Mouse (Mus musculus): Measurements from ENCODE around the gene Pla2g15.

The Pla2g15 gene

GRCm38 (mm10) chr8:106149801-106150652 is at the start of gene Pla2g15:
Gene Pla2g15, plus strand, starts transcription at chr8:106150399.
- DNase-seq: peak; percentile 94 to 95

DNA sequence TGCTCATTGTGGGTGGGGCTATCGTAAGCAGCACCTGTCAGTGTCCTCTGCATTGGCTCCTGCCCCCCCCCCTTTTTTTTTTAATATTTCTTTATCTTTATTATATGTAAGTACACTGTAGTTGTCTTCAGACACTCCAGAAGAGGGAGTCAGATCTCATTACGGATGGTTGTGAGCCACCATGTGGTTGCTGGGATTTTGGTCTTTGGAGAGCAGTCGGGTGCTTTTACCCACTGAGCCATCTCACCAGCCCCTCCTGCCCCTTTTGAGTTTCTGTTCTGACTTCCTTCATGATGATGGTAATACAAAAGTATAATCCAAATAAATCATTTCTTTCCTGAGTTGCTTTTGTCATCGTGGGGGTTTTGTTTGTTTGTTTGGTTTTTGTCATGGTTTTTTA is 47.9 kb upstream of the Pla2g15 start:
- DNase-seq: no peak

DNA sequence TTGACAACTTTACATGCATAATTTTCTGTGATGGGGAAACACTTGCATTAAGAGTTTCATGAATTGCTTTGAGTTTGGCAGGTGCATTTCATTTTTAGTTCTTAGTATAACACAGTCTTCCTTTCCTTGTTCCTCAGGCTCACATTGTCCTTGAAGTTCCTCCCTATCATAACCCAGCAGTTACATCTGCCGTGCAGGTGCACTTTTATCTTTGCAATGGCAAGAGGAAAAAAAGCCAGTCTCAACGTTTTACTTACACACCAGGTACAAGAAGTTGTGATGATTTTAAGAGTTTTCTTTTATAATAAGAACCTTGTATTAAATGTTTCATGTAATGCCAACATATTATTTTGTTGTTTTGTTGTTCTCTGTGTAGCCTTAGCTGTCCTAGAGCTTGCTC is 46.3 kb upstream of the Pla2g15 start:
- no peak for DNase-seq

GRCm38 (mm10) chr8:106106193-106106592 is 44.0 kb upstream of the Pla2g15 start:
- no peak for DNase-seq

- no peak for DNase-seq
Measured at GRCm38 (mm10) chr8:106108080-106108479, 42.1 kb upstream of the Pla2g15 start.

GRCm38 (mm10) chr8:106108729-106109128 is 41.5 kb upstream of the Pla2g15 start:
- DNase-seq: no peak

DNA sequence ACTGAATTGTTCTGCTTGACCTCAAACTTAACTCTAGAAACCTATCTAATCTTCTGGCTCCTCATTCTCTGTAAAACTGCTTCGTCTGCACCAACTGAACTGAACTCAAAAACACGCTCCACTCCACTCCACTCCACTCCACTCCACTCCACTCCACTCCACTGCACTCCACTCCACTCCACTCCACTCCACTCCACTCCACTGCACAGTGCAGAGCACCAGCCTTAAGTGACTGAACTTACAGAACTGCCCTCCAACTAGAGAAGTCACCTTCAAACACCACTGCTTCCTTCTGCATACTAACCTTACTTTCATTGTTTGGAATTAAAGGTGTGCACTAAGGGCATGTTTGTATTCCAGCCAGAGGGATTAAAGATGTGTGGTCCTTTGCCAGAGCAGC is 38.2 kb upstream of the Pla2g15 start:
- DNase-seq: no peak

DNA sequence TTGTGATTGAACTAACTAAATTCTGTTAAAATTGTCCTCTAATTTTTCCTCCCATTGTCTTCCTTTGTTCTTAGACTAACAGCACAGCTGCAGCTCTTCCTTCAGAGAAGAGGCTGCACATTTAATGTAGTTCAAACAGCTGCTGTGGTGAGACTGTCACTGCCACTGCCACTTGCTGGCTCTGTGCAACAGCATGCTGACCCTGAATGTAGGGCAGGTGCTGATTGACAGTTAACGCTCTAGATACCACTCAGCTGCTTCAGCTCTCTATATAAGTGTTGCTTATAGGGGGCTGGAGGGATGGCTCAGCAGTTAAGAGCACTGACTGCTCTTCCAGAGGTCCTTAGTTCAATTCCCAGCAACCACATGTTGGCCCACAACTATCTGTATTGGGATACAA is 37.7 kb upstream of the Pla2g15 start:
- DNase-seq: no peak

DNA sequence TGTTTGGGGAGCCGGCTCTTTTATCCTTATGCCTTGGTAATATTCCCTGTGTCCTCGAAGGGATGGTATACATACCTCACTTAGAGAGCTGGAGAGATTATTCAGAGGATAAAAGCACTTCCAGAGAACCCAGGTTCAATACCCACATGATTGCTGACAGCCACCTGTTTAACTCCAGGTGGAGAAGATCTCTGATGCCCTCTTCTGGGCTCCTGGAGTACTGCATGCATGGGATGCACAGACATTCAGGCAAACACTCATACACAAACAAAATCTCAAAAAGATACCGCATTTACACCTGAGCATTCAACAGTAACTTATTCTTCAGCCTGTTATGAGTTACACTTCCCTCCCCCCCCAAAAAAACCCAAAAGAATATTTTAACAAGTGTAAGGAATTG is 34.3 kb upstream of the Pla2g15 start:
- DNase-seq: peak; percentile 32 to 78

DNA sequence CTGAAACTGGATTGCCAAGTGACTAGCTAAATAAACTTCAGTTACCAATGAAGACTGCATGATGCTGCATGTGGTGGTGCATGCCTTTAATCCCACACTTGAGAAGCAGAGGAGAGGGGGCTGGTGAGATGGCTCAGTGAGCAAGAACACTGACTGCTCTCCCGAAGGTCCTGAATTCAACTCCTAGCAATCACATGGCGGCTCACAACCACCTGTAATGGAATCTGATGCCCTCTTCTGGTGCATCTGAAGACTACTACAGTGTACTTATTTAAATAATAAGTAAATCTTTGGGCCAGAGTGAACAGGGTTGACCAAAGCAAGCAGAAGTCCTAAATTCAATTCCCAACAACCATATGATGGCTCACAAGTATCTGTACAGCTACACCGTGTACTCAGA is 26.8 kb upstream of the Pla2g15 start:
- no peak for DNase-seq

- DNase-seq: no peak
Measured at GRCm38 (mm10) chr8:106126055-106126454, 24.1 kb upstream of the Pla2g15 start.

DNA sequence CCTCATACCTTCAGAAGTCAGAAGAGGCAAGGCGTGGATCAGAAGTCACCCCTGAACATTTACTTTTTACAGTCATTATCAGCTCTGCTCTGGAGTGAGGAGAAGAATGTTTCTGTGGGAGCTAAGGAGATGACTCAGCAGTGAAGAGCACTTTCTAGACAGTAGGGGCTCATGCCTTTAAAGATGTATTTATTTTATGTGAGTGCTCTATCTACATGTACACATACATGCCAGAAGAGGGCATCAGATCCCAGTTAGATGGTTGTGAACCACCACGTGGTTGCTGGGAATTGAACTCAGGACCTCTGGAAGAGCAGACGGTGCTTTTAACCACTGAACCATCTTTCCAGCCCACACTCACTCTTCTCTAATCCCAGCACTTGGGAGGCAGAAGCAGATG is 23.1 kb upstream of the Pla2g15 start:
- no peak for DNase-seq

DNA sequence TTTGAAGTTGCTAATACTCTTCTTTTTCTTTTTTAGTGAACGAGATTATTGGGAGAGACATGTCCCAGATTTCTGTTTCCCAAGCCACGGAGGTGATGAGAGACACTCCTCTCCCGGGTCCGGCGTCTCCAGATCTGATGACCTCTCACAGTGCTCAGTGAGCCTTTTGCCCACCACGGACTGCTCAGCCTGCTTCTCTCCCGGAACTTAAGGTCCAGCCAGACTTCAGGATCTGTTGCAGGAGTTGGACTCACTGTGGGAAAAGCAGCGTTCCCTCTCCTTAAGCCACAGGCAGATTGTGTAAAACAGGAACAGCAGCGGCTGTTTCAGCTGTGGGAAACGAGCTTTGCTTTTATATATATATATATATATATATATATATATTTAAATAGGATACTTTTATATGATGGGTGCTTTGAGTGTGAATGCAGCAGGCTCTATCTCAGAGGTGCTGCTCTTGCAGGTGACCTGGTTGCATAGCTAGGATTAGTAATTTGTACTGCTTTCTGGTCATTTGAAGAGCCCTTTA is 22.3 kb upstream of the Pla2g15 start:
- DNase-seq: no peak

DNA sequence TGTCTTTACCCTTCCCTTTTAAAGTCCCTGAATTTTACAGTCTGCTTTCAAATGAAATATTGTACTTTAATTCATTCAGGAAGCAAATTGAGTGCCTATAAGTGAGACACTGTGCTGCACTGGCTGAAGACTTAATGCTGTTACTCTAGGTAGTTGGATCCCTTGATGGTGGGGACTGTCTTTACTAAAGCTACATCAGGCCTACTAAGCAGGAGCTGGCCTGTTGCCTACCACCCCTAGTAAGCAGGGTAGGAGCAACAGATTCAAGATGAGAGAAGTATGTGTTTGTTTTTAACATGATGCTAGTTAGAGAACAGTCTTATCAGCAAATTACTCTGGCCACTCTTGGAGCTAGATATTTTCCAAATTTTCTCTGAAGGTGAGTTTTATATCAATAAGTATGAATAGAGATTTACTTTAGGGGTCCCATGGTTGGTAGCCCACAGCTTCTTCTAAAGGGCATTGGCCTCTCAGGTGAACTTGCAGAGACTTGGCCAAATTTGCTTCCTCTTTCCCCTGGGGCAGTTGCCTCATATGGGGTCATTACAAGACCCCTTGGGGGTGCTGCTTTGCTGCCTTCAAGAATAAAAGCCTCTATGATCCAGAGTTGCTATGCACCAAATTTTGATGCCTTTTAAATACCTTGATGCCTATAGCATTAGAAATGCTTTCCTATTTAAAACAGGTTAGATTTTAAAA is 20.8 kb upstream of the Pla2g15 start:
- no peak for DNase-seq

DNA sequence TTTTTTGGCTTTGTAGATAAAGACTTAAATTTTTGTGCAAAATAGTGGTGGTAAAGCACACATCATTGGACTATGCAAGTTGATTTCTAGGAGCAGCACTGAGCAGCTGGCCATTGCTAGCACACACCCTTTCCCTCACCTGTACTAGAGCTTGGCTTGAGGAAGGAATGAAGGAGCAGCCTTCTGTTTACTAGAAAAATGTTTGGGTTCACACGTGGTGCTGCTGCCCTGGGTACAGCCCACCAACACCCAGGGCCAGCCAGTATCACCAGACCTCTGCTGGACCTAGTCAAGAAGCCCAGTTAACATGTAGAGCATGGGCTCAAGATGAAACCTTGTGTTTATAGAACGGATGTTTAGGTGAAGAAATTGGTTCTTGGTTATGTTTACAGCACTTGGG is 20.2 kb upstream of the Pla2g15 start:
- DNase-seq: no peak

- peak in 1 of 2 experiments; percentile 34 for DNase-seq
Measured at GRCm38 (mm10) chr8:106130505-106130904, 19.7 kb upstream of the Pla2g15 start.

- no peak for DNase-seq
Measured at GRCm38 (mm10) chr8:106131021-106131420, 19.2 kb upstream of the Pla2g15 start.

DNA sequence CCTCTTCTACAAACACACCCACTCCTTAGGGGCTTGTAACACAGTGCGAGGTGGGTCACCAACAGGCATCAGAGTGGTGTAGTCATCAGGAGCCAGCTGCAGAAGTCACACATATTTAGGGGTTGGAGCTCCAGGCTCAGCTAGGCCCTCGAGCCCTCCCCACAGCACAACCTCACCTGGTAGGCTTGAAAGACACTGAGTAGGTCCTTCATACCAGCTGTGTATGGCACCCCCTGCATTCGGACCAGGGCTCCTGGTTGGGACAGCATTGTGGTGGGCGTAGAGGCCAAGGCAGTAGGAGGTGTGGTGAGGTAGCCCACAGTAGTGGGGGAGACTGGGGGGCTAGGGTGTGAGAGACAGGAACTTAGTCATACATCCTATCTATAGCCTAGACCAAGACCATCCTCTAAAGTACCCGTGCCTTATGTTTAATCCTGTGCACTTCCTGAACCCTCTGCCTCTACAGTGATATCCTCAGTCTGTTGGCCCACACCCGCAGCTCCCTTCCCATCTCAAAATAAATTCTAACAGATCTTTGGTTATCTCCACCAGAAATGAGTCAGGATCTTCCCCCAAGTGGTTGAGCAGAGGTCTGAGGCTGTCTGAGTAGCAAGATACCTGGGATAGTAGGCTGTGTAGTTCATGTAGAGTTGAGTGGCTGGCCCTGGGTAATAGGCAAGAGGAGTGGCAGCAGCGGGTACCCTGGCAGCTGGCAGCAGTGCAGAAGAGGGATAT is 18.5 kb upstream of the Pla2g15 start:
- no peak for DNase-seq

GRCm38 (mm10) chr8:106132356-106132755 is 17.8 kb upstream of the Pla2g15 start:
- no peak for DNase-seq

DNA sequence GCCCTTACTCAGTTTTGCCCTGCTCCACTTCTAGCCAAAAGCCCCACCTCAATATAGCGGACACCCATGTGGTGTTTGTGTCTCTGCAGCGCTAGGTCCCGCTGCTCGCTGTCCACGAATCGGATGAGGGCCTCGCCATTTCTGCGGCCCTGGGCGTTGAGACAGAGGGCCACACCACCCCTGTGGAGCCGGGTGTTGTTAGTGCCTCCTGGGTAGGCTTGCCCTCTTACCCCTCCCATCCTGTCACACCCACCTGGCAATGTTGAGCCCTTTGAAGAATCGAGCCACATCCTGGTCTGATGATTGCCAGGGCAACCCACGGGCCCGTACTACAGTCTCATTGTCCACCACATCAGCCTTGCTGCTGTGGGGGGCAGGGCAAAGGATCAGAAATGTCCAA is 16.7 kb upstream of the Pla2g15 start:
- no peak for DNase-seq

- no peak for DNase-seq
Measured at GRCm38 (mm10) chr8:106133946-106134345, 16.3 kb upstream of the Pla2g15 start.

DNA sequence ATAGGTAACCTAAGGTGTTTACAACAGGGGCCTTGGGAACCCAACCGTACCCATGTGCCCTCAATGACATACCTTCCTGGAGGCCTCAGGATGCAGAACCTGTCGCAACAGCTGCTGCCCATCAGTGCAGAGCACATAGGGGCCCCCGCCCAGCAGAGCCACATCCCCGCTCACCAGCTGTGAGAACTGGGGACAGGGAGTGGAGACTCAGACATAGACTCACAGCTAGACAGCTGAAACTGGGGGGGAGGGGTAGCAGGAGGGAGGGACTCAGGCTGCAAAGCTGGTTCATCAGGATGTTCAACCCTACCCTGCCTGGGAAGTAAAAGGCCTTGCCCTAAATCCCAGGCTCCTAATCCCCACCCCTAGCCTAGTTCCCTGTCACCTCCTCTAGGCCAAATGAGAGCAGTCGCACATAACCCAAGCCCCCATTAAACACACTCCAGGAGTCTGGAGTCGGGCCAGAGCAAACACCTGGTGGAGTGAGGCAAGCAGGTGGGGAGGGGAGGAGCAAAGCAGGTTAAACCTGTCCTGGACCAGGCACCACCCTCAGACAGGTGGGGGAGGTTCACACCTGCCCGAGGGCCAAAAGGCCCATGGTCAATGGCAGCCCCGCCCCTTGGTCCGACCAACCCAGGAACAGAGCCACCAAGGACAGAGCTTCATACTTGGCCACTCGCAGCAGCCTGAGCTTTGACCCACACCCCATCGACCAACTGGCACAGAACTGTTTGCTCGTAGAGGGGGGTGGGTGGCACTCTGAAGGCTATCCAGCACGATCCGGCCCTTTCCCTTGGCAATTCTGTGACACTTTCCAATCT is 15.2 kb upstream of the Pla2g15 start:
- DNase-seq: peak; percentile 95 to 97
